Mouse (Mus musculus): ENCODE results near the gene Gm8653. TPM values are rescaled to one million over a fixed set of nuclear protein-coding genes. Genes with fewer than 3 reads are reported as not detected.
"Not testable (repeated sequence)": the region's sequence is repeated elsewhere in the genome, so short reads cannot be mapped to it uniquely, and the experiment has no call there.

The Gm8653 gene
- polyA plus RNA-seq (2012; fragmentation: generic; extraction: Trizol): not detected

- H3ac ChIP-seq (ENCODE audit: control insufficient read depth, insufficient read length); H3K36me3 ChIP-seq (ENCODE audit: control insufficient read depth, insufficient read depth): not testable (repeated sequence)
Observed at GRCm38 (mm10) chr7:22201164-22201563, at the start of gene Gm8653. Gene Gm8653, minus strand, starts transcription at chr7:22201264.

GRCm38 (mm10) chr7:22229384-22229783 is 28.3 kb upstream of the Gm8653 start, which contains the start of gene Gm8453:
Gene Gm8453, minus strand, starts transcription at chr7:22229484.
- not testable (repeated sequence) for H3ac ChIP-seq (ENCODE audit: control insufficient read depth, insufficient read length); H3K36me3 ChIP-seq (ENCODE audit: control insufficient read depth, insufficient read depth); H3K27me3 ChIP-seq (ENCODE audit: control insufficient read depth, insufficient read depth, insufficient read length); H3K4me2 ChIP-seq (ENCODE audit: low read depth); H3K79me2 ChIP-seq (ENCODE audit: control insufficient read depth, insufficient read depth); H3K4me3 ChIP-seq

More at GRCm38 (mm10) chr7:22201164-22201563, at the start of gene Gm8653:
- H3K79me2 ChIP-seq (ENCODE audit: control insufficient read depth, insufficient read depth); H3K4me2 ChIP-seq (ENCODE audit: low read depth); H3K27me3 ChIP-seq (ENCODE audit: control insufficient read depth, insufficient read depth, insufficient read length); H3K4me3 ChIP-seq: not testable (repeated sequence)

- not testable (repeated sequence) for H3K4me2 ChIP-seq (ENCODE audit: low read depth); H3K4me3 ChIP-seq; H3K79me2 ChIP-seq (ENCODE audit: control insufficient read depth, insufficient read depth); H3K36me3 ChIP-seq (ENCODE audit: control insufficient read depth, insufficient read depth); H3ac ChIP-seq (ENCODE audit: control insufficient read depth, insufficient read length); H3K27me3 ChIP-seq (ENCODE audit: control insufficient read depth, insufficient read depth, insufficient read length)
Observed at GRCm38 (mm10) chr7:22189077-22189476, 12.0 kb downstream of the Gm8653 start, which contains the start of gene Vmn1r143. Gene Vmn1r143, plus strand, starts transcription at chr7:22189377.

GRCm38 (mm10) chr7:22163935-22164334 is 37.1 kb downstream of the Gm8653 start, which contains the start of gene Vmn1r142:
Gene Vmn1r142, minus strand, starts transcription at chr7:22164035.
- H3K4me2 ChIP-seq (ENCODE audit: low read depth); H3K27me3 ChIP-seq (ENCODE audit: control insufficient read depth, insufficient read depth, insufficient read length); H3K36me3 ChIP-seq (ENCODE audit: control insufficient read depth, insufficient read depth); H3K4me3 ChIP-seq; H3K79me2 ChIP-seq (ENCODE audit: control insufficient read depth, insufficient read depth); H3ac ChIP-seq (ENCODE audit: control insufficient read depth, insufficient read length): not testable (repeated sequence)

Other genes starting within 250 kb of the Gm8653 start
- gene Vmn1r137, start 206.7 kb downstream of the Gm8653 start, polyA plus RNA-seq (2012; fragmentation: generic; extraction: Trizol): not detected
- not detected for gene Vmn1r138, start 172.4 kb downstream of the Gm8653 start, polyA plus RNA-seq (2012; fragmentation: generic; extraction: Trizol)
- gene Gm6176, start 145.0 kb downstream of the Gm8653 start, polyA plus RNA-seq (2012; fragmentation: generic; extraction: Trizol): not detected
- not detected for gene Vmn1r139, start 132.2 kb downstream of the Gm8653 start, polyA plus RNA-seq (2012; fragmentation: generic; extraction: Trizol)
- not detected for gene Gm16451, start 83.0 kb downstream of the Gm8653 start, polyA plus RNA-seq (2012; fragmentation: generic; extraction: Trizol)
- gene Gm10666, start 66.5 kb downstream of the Gm8653 start, polyA plus RNA-seq (2012; fragmentation: generic; extraction: Trizol): not detected
- not detected for gene Vmn1r142, start 37.2 kb downstream of the Gm8653 start, polyA plus RNA-seq (2012; fragmentation: generic; extraction: Trizol)
- gene Vmn1r143, start 11.9 kb downstream of the Gm8653 start, polyA plus RNA-seq (2012; fragmentation: generic; extraction: Trizol): not detected
- gene Gm8453, start 28.2 kb upstream of the Gm8653 start, polyA plus RNA-seq (2012; fragmentation: generic; extraction: Trizol): not detected
- not detected for gene Gm4187, start 128.5 kb upstream of the Gm8653 start, polyA plus RNA-seq (2012; fragmentation: generic; extraction: Trizol)
- not detected for gene Gm8660, start 169.8 kb upstream of the Gm8653 start, polyA plus RNA-seq (2012; fragmentation: generic; extraction: Trizol)
- gene Vmn1r148, start 212.3 kb upstream of the Gm8653 start, polyA plus RNA-seq (2012; fragmentation: generic; extraction: Trizol): not detected
- gene Vmn1r149, start 237.0 kb upstream of the Gm8653 start, polyA plus RNA-seq (2012; fragmentation: generic; extraction: Trizol): not detected